Mouse (Mus musculus) gastrocnemius, postnatal 4 days (tissue): ENCODE results near the gene Iqck. TPM values are rescaled to one million over a fixed set of nuclear protein-coding genes. Genes with fewer than 3 reads are reported as not detected.

Source experiments
- DNase-seq, 2 experiments: peaks; one replicate each; pipeline ENCODE4 v3.0.0; 2021 to 2022; ENCODE audit warnings: low spot score in 2 of 2, mixed read lengths in 2 of 2
- long read RNA-seq, 2 experiments: library from polyadenylated mRNA; stranded (forward); transcript quantifications; one replicate each; pipeline ENCODE4 v2.0.0; 2021
- total RNA-seq, 2 experiments: library from RNA; stranded (reverse); gene quantifications; 2 replicates each; pipeline ENCODE4 v1.2.3; 2021

Gene Iqck
- total RNA-seq: 1 to 10 TPM in 1 of 2 experiments, under 1 TPM in 1; 0.73 to 1.6 TPM
- long read RNA-seq, experiment 1, partial matches to known transcripts: 0 of 4 reads
- long read RNA-seq, experiment 1, other reads (novel, unspliced or antisense): 0 of 4 reads
- long read RNA-seq, experiment 2, partial matches to known transcripts: 0 of 6 reads
- long read RNA-seq, experiment 2, other reads (novel, unspliced or antisense): 5 of 6 reads

- DNase-seq: peak; percentile 85 to 94
Measured at GRCm38 (mm10) chr7:118855171-118855876, at the start of gene Iqck. Iqck (plus strand) TSS chr7:118855752.

GRCm38 (mm10) chr7:118806631-118807411, 48.7 kb upstream of the Iqck start:
- no peak for DNase-seq

- peak in 1 of 2 experiments; percentile 34 for DNase-seq
Measured at GRCm38 (mm10) chr7:118807899-118808298, 47.7 kb upstream of the Iqck start.

GRCm38 (mm10) chr7:118811407-118812106, 44.0 kb upstream of the Iqck start:
- no peak for DNase-seq

GRCm38 (mm10) chr7:118813592-118813991, 42.0 kb upstream of the Iqck start:
- DNase-seq: no peak

GRCm38 (mm10) chr7:118816275-118816674, 39.3 kb upstream of the Iqck start:
- no peak for DNase-seq

GRCm38 (mm10) chr7:118817741-118818140, 37.8 kb upstream of the Iqck start:
- no peak for DNase-seq

- no peak for DNase-seq
Measured at GRCm38 (mm10) chr7:118819666-118820065, 35.9 kb upstream of the Iqck start.

- DNase-seq: no peak
Measured at GRCm38 (mm10) chr7:118821356-118821755, 34.2 kb upstream of the Iqck start.

GRCm38 (mm10) chr7:118821887-118822556, 33.5 kb upstream of the Iqck start:
- no peak for DNase-seq

- no peak for DNase-seq
Measured at GRCm38 (mm10) chr7:118824451-118824850, 31.1 kb upstream of the Iqck start.

- DNase-seq: no peak
Measured at GRCm38 (mm10) chr7:118827975-118828416, 27.6 kb upstream of the Iqck start.

GRCm38 (mm10) chr7:118837901-118838300, 17.7 kb upstream of the Iqck start:
- DNase-seq: no peak

- DNase-seq: no peak
Measured at GRCm38 (mm10) chr7:118841030-118841745, 14.4 kb upstream of the Iqck start.

GRCm38 (mm10) chr7:118841796-118842195, 13.8 kb upstream of the Iqck start:
- DNase-seq: no peak

GRCm38 (mm10) chr7:118842938-118843337, 12.6 kb upstream of the Iqck start:
- no peak for DNase-seq

- no peak for DNase-seq
Measured at GRCm38 (mm10) chr7:118845141-118845540, 10.4 kb upstream of the Iqck start.

GRCm38 (mm10) chr7:118846329-118846728, 9.2 kb upstream of the Iqck start:
- DNase-seq: no peak

GRCm38 (mm10) chr7:118848796-118849195, 6.8 kb upstream of the Iqck start:
- DNase-seq: no peak
